Mouse (Mus musculus): Measurements from ENCODE around the gene Rrp12. TPM values are rescaled to one million over a fixed set of nuclear protein-coding genes. Genes with fewer than 3 reads are reported as not detected.

The Rrp12 gene
- polyA plus RNA-seq (2012; ENCODE audit: insufficient read depth, low replicate concordance), result 8.9 and 14.4 TPM in 2 replicates

- TF ChIP-seq GATA1 (IDR thresholded peaks at IDR 0.05; ENCODE audit: borderline replicate concordance, low read length), result no peak
- peak; percentile 66; the same call in 1 of the 2 replicates for TF ChIP-seq FLI1 (IDR thresholded peaks at IDR 0.05; ENCODE audit: low read length)
- no peaks in the 10 kb centered on the region for H3K27me3 ChIP-seq (replicated peaks)
- H3K4me1 ChIP-seq, result peaks cover 66% of the 10 kb centered on the region
- no peaks in the 10 kb centered on the region for H3K9me3 ChIP-seq
- peaks cover 23% of the 10 kb centered on the region for H3K36me3 ChIP-seq (replicated peaks; ENCODE audit: low read length)
- H3K4me3 ChIP-seq (replicated peaks), result peak within 1 kb of the TSS; percentile 96
Measured at GRCm38 (mm10) chr19:41895460-41896318, at the start of gene Rrp12. Gene Rrp12 (minus strand): TSS chr19:41896173.

- TF ChIP-seq GATA1 (IDR thresholded peaks at IDR 0.05; ENCODE audit: borderline replicate concordance, low read length) (no peak), FLI1 (IDR thresholded peaks at IDR 0.05; ENCODE audit: low read length) (no peak)
- Histone ChIP-seq H3K4me3 (replicated peaks) (no peak overlapping the region), H3K9me3 (no peaks in the 10 kb centered on the region), H3K36me3 (replicated peaks; ENCODE audit: low read length) (peaks cover 97% of the 10 kb centered on the region), H3K4me1 (peaks cover 21% of the 10 kb centered on the region), H3K27me3 (replicated peaks) (no peaks in the 10 kb centered on the region)
Measured at GRCm38 (mm10) chr19:41943841-41944240, 47.9 kb upstream of the Rrp12 start.

DNA sequence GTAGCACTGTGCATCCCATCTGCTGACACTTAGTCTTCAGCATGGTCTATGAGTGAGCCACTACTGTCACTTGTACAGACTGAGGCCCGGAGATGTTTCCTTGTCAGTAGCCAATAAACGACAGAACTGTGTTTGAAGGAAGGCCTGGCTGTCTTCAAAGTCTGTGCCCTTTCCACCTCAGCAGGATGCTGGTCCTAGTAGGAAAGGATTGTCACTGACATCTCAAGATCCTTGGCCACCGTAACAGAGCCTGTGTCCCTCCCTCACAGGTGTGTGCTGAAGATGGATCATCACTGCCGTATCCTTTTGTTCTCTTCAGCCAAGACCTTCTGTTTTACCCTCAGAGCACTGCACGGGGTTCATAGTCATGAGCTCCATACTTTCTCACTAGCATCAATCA lies 42.6 kb upstream of the Rrp12 start:
- Histone ChIP-seq H3K36me3 (replicated peaks; ENCODE audit: low read length) (peaks cover 78% of the 10 kb centered on the region), H3K27me3 (replicated peaks) (no peaks in the 10 kb centered on the region), H3K4me1 (peaks cover 27% of the 10 kb centered on the region), H3K4me3 (replicated peaks) (no peak overlapping the region), H3K9me3 (no peaks in the 10 kb centered on the region)
- TF ChIP-seq GATA1 (IDR thresholded peaks at IDR 0.05; ENCODE audit: borderline replicate concordance, low read length) (no peak), FLI1 (IDR thresholded peaks at IDR 0.05; ENCODE audit: low read length) (no peak)

DNA sequence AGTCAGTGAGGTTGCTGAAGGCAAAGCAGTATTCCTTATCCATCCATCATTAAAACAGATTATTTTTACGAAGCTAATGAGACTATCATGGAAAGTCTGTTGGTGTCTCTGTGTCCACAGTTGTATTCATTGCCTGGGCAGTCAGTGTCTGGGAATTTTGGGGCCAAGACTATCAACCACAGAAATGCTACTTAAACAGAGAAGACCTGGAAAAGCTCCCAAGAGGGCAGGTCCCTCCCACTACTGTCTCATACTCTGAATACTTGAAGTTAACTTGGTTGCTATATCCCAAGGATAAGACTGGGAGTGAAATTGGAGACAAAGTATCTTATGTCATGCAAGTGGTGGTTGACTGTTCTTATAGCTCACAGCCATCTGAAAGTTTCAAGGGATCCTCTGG lies 39.9 kb upstream of the Rrp12 start:
- no peak for TF ChIP-seq GATA1 (IDR thresholded peaks at IDR 0.05; ENCODE audit: borderline replicate concordance, low read length)
- TF ChIP-seq FLI1 (IDR thresholded peaks at IDR 0.05; ENCODE audit: low read length), result no peak
- peaks cover 56% of the 10 kb centered on the region for H3K36me3 ChIP-seq (replicated peaks; ENCODE audit: low read length)
- no peaks in the 10 kb centered on the region for H3K9me3 ChIP-seq
- no peaks in the 10 kb centered on the region for H3K27me3 ChIP-seq (replicated peaks)
- H3K4me1 ChIP-seq, result peaks cover 44% of the 10 kb centered on the region
- H3K4me3 ChIP-seq (replicated peaks), result no peak overlapping the region

DNA sequence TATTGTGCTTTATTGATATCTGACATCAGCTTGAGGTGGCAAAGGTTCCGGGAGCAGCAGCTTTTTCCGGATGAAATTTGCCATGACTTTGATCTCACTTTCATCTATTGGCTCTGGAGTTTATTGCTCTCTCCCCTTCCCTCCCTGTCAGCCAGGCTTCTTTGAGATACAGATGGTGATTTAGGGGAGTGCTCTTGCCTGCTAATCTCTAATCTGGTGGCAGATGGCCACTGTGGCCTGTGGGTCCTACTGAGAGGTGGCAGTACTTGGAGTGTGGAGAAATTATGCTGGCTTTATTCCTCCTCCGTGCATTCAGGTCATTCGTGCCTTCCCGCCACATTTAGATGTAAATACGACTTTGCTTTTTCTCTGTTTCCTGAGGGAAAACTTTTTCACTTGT lies 38.2 kb upstream of the Rrp12 start:
- no peak for TF ChIP-seq FLI1 (IDR thresholded peaks at IDR 0.05; ENCODE audit: low read length)
- TF ChIP-seq GATA1 (IDR thresholded peaks at IDR 0.05; ENCODE audit: borderline replicate concordance, low read length), result no peak
- Histone ChIP-seq H3K4me1 (peaks cover 52% of the 10 kb centered on the region), H3K9me3 (no peaks in the 10 kb centered on the region), H3K27me3 (replicated peaks) (no peaks in the 10 kb centered on the region), H3K4me3 (replicated peaks) (peak overlapping the region; percentile 96), H3K36me3 (replicated peaks; ENCODE audit: low read length) (peaks cover 52% of the 10 kb centered on the region)

DNA sequence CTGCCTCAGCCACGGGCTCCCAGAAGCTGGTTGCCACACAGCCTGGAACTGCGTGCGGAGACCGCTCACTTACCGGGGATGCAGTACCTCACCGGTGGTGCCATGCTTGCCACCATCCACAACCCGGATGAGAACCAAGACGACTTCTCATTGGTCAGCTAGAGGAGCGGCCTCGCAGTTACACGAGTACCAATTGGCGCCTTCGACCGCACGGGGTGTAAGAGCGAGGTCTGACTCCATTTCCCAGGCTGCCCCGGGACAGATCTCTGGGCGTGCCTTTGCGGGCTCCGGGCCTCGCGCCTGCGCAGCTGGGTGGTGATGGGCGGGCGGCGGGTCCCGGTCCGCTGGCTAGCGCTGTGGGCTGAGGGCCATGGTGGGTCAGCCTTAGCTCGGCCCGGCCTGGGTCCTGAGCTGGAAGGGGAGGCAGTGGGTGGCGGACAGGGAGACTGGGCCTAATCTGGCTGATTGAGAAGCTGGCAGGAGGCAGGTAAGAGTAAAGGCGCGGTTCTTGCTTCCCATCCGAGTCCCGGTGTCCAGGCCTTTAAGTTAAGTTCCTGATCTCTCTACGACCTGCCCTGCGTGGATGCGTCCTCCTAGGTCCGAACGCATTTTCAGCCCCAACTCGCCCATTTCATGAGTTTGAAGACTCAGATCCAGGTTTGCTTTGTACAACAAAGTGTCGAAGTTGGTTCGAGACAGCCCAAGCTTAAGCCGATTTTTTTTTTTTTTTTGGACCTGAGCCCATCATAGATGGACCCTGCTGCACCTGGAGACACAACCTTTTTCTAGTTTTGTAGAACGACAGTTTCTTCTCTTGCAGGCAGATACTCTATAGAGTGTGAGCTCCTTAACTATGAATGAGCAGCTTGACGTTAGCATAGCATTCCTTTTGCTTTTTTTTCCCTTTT lies 37.5 kb upstream of the Rrp12 start, which contains the start of the genes Exosc1 and Zdhhc16:
Exosc1 (minus strand) TSS at position 245 of the 908 bp plus-strand sequence.
Zdhhc16 (plus strand) TSS at position 302 of the 908 bp plus-strand sequence.
- Histone ChIP-seq H3K9me3 (no peaks in the 10 kb centered on the region), H3K36me3 (replicated peaks; ENCODE audit: low read length) (peaks cover 54% of the 10 kb centered on the region), H3K4me1 (peaks cover 52% of the 10 kb centered on the region), H3K27me3 (replicated peaks) (no peaks in the 10 kb centered on the region), H3K4me3 (replicated peaks) (peak within 1 kb of the TSS; percentile 96)
- TF ChIP-seq FLI1 (IDR thresholded peaks at IDR 0.05; ENCODE audit: low read length) (no peak), GATA1 (IDR thresholded peaks at IDR 0.05; ENCODE audit: borderline replicate concordance, low read length) (no peak)

GRCm38 (mm10) chr19:41932686-41933085 lies 36.7 kb upstream of the Rrp12 start:
- peaks cover 54% of the 10 kb centered on the region for H3K36me3 ChIP-seq (replicated peaks; ENCODE audit: low read length)
- H3K27me3 ChIP-seq (replicated peaks), result no peaks in the 10 kb centered on the region
- H3K9me3 ChIP-seq, result no peaks in the 10 kb centered on the region
- TF ChIP-seq GATA1 (IDR thresholded peaks at IDR 0.05; ENCODE audit: borderline replicate concordance, low read length), result no peak
- no peak for TF ChIP-seq FLI1 (IDR thresholded peaks at IDR 0.05; ENCODE audit: low read length)
- peak overlapping the region; percentile 96 for H3K4me3 ChIP-seq (replicated peaks)
- H3K4me1 ChIP-seq, result peaks cover 49% of the 10 kb centered on the region

DNA sequence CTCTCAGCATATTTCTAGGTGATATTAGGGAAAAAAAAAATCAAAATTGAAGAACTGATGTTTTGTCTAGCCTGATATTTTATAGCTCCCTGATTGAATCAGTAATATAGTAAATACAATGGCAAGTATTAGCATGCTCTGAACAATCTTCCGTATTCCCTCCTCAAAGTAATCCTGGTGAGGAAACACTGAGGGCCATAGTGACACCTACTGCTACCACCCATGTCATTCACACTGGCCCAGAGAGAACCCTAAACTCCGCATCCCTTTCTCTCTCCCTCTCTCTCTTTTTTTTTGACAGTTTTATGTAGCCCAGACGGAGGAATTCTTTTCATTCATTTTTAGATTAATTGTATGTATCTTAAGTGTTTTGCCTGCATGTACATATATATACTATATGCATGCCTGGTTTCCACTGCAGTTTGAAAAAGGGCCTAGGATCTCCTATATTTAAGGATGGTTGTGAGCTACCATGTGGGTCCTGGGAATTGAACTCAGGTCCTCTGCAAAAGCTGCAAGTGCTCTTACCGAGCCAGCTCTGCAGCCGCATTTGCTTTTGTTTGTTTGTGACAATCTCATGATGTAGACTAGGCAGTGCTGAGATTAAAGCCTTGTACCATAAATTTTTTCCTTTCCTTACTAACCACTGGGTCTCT lies 24.6 kb upstream of the Rrp12 start:
- peaks cover 37% of the 10 kb centered on the region for H3K4me1 ChIP-seq
- no peak overlapping the region for H3K4me3 ChIP-seq (replicated peaks)
- peaks cover 86% of the 10 kb centered on the region for H3K36me3 ChIP-seq (replicated peaks; ENCODE audit: low read length)
- H3K27me3 ChIP-seq (replicated peaks), result no peaks in the 10 kb centered on the region
- TF ChIP-seq FLI1 (IDR thresholded peaks at IDR 0.05; ENCODE audit: low read length), result no peak
- no peak for TF ChIP-seq GATA1 (IDR thresholded peaks at IDR 0.05; ENCODE audit: borderline replicate concordance, low read length)
- no peaks in the 10 kb centered on the region for H3K9me3 ChIP-seq

GRCm38 (mm10) chr19:41919471-41919870 lies 23.5 kb upstream of the Rrp12 start:
- H3K4me1 ChIP-seq, result peaks cover 47% of the 10 kb centered on the region
- H3K4me3 ChIP-seq (replicated peaks), result no peak overlapping the region
- H3K36me3 ChIP-seq (replicated peaks; ENCODE audit: low read length), result peaks cover 87% of the 10 kb centered on the region
- H3K9me3 ChIP-seq, result no peaks in the 10 kb centered on the region
- H3K27me3 ChIP-seq (replicated peaks), result no peaks in the 10 kb centered on the region
- TF ChIP-seq GATA1 (IDR thresholded peaks at IDR 0.05; ENCODE audit: borderline replicate concordance, low read length), result no peak
- no peak for TF ChIP-seq FLI1 (IDR thresholded peaks at IDR 0.05; ENCODE audit: low read length)

All from megakaryocyte, embryonic 14.5 days (primary cell).